Mouse (Mus musculus) gastrocnemius, postnatal 36 days (tissue): Measurements from ENCODE around the gene Gtpbp3. TPM values are rescaled to one million over a fixed set of nuclear protein-coding genes. Genes with fewer than 3 reads are reported as not detected.

Experiments used
- DNase-seq, 2 experiments: peaks; one replicate each; pipeline ENCODE4 v3.0.0; 2022
- intact Hi-C: fragments of 180-260 bp; cut with DNase I; formaldehyde crosslinking; loops from one replicate; pipeline ENCODE4 v1.15.1; 2025
- long read RNA-seq, 2 experiments: library from polyadenylated mRNA; stranded (forward); transcript quantifications; one replicate each; pipeline ENCODE4 v2.0.0; 2021
- total RNA-seq, 2 experiments: library from RNA; stranded (reverse); gene quantifications; 2 replicates each; pipeline ENCODE4 v1.2.3; 2021

The Gtpbp3 gene
- total RNA-seq = 10 to 100 TPM in 1 of 2 experiments, 1 to 10 TPM in 1; 8.0 to 10.5 TPM
- long read RNA-seq, experiment 1, partial matches to known transcripts = 0 of 4 reads
- long read RNA-seq, experiment 1, other reads (novel, unspliced or antisense) = 0 of 4 reads
- long read RNA-seq, experiment 2, partial matches to known transcripts = 1 of 5 reads
- long read RNA-seq, experiment 2, other reads (novel, unspliced or antisense) = 1 of 5 reads

DNA sequence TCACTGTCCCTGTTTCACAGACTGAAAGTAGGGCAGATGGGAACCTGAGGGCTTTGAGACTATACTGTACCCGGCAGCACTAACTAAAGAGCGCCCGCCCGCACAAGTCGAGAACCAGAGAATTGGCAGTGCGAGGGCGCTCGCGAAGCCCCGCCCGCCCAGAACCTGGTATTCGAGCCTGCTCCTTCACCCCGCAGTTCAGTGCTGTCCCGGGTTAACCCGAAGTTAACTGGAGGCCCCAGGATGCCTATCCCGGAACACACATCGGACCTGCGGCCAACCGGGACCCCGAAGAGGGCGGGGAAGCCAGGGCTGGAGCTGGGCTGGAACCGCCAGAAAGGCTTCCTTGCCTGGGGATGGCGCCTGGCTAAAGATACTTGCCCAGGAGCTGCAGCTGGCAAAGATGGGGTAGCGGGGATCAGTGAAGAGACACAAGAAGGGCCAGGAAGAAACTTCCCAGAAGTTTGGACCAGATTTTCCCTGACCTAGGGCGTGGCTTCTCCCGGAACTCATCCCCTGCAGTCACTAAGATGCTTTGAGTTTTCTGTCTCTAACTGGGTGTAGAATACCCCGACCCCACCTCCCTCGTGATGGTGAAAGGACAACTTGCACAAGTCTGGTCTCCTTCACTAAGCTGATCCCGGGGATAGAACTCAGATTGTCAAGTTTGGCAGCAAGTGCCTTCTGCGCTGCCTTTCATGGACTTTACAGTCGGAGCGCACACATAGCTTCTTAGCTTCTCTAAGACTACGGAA, at the start of gene Gtpbp3:
TSS of gene Gtpbp3 (plus strand) at position 413 of the 755 bp plus-strand sequence.
- peak; percentile 81 to 83 for DNase-seq
- intact Hi-C loops = no loop called here

DNA sequence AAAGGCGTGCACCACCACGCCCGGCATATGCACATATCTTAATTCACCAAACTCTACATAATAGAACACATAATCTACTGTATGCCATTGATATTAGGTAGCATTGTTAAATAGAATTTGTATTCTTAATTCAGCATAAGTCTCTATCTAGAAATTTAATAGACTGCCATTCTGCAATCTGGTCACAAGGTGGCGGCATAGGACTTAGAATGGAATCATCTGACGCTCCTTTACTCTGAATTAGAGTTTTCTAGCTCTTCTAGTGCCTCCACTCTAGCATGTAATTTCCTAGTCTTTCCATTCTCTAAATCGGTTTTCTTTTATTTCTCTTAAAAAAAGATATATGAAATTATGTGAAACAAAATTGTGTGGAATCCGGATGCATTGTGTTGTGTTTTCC, 46.5 kb upstream of the Gtpbp3 start:
- DNase-seq = no peak
- intact Hi-C loops = loop anchor here (2.0 to 5.0 kb wide), 2 partner anchors 79 to 221 kb away; no protein-coding TSS in a partner anchor

DNA sequence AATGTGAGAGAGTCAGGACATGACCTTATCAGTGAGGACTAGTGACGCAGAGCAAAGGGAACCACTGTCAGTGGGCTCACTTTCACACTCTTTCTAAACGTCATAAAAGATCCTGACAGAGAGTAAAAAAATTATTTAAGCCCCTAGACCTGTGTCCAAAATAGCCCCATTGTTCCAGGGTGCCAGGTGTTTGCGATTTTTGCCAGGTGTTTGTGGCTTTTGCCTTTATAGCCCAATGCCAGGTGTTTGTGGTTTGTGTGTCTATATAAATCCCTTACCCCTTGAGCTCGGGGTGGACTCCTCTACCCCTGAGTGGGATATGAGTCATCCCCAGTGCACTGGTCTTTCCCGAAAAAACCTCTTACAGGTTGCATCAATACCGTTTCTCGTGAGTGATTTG, 42.8 kb upstream of the Gtpbp3 start:
- intact Hi-C loops = no loop called here

DNA sequence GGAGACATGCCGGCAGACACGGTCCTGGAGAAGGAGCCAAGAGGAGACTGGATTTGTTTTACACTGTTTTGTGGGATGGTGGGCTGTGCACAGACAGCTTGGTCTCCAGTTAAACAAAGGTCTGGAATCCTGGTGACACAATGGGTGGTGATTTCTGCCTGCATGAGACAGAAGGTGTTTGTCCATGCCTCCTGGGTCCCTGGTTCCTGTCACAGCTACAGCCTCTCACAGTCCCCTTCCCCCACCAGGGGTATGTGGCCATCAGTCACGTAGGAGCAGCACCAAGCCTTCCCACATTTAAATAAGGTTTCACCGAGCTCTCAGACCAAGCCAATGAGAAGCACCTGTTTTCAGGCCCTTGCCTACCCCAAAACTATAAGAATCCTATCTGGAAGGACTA, 36.6 kb upstream of the Gtpbp3 start:
- peak in 1 of 2 experiments; percentile 4 for DNase-seq
- intact Hi-C loops = no loop called here

More for the DNA sequence above, 42.8 kb upstream of the Gtpbp3 start:
- DNase-seq = no peak

DNA sequence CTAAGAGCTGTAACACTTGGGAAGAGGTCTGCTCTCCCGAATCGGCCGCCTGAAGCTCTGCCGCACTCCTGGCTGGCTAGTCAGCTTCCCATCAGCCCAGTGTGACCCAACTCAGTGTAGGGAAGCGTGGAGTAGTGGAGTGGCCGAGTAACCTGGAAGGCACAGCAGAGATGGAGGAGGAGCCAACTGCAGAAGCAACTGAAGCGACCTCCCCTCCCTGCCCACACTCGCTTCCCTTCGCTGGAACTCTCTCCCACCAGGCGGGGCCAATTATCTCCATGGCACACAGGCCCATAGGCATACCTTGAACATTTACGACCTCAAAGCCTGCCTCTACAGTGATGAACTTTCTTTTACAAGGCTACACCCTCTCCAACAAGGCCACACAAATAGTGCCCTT, 36.1 kb upstream of the Gtpbp3 start:
- peak in 1 of 2 experiments; percentile 11 for DNase-seq
- intact Hi-C loops = no loop called here

DNA sequence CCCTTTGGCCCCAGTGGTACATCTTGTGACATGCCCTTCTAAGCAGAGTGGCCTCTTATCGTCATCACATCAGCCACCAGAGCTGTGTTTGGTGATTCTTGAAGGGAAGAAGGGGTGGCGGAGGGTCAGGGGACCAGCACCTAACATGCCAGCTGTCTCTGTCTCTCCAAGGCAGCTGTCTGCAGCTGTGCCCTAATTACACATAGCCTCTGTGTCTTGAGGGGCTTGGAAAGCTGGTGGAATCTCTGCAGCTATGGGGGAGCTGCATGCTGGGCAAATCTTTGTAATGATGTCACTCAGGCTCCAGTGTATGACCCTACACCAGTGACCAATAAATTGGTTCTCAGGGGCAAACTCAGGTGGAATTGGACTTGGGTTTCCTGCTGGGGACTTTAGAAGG, 35.2 kb upstream of the Gtpbp3 start:
- peak in 1 of 2 experiments; percentile 7 for DNase-seq
- intact Hi-C loops = no loop called here

DNA sequence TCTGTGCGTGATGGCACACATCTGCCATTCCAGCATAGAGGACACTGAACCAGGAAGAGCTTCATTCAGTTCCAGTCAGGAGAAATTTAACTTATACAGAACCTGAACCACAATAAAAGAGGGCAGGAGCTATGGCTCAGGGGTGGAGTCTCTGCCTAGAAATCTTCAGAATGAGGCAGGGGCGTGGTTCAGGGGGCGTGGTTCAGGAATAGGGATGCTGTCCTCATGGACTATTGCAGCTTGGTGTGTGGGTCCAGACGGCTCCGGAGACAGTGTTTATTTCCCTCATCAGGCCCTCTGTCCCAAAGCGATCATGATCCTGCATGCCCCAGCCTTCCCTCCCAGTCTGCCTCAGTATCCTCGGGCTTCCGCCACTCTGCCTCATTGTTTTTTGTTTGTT, 33.2 kb upstream of the Gtpbp3 start:
- intact Hi-C loops = no loop called here
- DNase-seq = no peak

DNA sequence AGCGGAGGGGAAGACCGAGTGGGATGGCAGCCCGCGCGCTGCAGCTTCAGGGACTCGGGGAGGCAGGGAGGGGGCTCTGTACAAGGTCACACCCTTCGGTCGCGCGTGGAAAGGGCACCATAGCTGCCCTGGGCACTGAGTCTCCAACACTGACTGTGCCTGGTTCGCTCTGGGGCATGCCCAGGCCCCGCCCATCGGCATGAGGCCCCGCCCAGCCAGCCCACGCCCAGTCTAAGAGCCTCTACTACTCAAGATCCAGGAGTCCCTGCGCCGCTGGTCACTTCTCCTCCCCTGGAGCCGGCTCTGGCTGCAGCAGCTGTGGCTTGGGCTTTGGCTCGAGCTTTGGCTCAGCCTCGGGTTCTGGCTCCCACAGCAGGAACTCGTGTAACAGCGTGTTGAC, 31.0 kb upstream of the Gtpbp3 start:
- intact Hi-C loops = no loop called here
- peak in 1 of 2 experiments; percentile 17 for DNase-seq

DNA sequence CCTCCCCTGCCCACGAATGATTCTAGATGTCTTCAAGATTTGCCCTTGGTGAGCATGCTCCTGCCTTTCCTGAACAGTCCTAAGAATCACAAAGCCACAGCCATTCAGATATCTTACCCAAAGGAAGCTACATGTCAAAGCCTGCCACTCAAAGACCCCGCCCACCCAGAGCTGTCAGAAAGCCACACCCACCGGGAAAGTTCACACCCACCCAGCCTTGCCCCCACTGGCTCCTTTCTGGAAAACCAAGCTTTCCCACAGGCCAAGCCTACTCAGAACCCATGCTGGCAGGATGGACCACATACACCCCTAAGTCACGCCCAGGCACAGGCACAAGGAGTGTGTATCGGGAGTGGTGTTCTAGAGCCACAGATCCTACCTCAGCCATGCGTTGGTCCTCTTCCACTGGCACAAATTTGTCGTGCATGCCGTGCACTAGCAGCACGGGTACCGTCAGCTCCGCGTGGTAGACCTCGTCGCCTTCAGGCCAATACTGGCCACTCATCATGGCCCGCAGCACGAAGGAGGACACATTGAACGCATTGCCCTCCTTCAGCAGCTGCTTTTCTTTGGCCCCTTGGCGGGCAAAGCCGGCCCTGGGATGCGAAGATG, 30.1 kb upstream of the Gtpbp3 start:
- DNase-seq = peak in 1 of 2 experiments; percentile 10
- intact Hi-C loops = no loop called here

DNA sequence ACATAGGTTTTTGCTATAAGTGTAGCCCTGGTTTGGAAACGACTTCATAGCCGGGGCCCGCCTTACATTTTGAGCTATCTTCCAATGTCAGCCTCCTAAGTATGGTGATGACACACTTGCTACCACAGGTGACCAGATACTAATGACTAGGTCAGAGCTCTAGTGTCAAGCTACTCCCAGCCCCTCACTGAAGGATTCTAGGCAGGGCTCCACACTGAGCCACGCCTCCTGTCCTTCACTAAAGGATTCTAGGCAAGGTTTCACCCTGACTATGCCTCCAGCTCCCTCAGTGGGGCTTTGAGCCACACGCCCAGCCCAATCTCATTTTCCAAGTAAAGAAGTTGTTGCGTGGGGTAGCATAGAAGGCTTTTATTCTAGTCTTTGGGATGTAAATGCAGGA, 27.2 kb upstream of the Gtpbp3 start:
- intact Hi-C loops = no loop called here
- no peak for DNase-seq

DNA sequence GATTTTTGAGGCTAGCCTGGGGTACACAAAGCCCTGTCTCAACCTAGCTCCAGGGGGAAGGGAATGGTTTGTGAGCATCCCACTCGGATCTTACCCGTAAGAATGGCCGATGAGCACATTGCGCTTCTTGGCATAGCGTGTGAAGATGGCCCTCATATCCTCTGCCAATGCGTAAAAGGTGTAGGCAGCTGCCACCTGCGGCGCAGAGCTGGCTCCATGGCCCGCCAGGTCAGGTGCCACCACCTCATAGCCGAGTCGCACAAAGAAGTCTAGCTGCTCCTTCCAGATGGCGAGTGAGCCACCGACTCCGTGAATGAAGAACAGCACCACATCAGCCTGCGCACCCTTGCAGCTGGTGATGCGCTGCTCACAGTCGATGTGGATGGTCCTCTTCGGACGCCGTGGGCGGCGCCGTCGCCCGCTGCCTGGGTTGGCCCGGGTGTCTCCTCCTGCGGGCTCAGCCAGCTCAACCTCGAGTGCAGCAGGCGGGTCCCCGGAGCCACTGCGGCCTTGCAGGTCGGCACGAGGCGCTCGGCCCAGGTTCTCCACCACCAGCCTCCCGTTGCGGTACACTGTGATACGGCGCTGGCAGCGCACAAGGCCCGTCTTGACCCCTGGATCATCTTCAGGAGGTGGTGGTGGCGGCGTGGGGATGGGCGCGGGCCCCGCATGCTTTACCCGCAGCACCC, 26.6 kb upstream of the Gtpbp3 start:
- DNase-seq = no peak
- intact Hi-C loops = no loop called here

DNA sequence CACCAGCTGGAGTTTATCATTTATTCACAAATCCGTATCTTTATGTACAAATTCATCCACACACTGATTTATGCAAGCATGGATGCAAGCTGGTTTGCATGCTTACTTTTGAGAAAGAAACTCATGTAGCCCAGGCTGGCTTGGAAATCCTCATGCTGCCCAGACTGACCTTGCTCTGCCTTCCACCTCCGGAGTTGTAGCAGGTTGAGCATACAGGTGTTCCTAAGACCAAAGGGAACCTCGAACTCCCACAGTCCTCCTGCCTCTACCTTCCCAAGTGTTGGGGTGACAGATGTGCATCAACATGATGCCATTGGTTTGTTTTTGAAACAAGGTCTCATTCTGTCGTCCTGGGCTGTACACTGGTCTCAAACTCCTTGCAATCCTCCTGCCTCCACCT, 25.7 kb upstream of the Gtpbp3 start:
- DNase-seq = no peak
- intact Hi-C loops = no loop called here

DNA sequence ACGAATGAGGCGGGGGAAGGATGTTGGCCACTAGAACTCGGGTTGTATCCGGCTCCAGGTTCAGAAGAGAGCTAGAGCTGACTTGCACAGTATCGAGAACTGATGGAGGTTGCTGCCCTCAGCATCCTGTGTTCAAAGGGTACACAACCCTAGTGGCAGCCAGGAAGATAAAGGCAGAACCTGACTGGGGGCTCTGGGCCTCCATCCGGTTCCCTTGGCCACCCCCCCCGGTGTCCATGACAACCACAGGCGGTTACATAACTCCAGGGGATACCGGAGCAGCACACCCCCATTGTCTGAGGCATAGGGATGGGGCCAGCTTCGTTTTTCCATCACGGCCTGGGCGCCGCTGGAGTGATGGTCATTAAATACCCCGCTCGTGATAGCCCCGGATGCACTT, 25.1 kb upstream of the Gtpbp3 start:
- intact Hi-C loops = no loop called here

DNA sequence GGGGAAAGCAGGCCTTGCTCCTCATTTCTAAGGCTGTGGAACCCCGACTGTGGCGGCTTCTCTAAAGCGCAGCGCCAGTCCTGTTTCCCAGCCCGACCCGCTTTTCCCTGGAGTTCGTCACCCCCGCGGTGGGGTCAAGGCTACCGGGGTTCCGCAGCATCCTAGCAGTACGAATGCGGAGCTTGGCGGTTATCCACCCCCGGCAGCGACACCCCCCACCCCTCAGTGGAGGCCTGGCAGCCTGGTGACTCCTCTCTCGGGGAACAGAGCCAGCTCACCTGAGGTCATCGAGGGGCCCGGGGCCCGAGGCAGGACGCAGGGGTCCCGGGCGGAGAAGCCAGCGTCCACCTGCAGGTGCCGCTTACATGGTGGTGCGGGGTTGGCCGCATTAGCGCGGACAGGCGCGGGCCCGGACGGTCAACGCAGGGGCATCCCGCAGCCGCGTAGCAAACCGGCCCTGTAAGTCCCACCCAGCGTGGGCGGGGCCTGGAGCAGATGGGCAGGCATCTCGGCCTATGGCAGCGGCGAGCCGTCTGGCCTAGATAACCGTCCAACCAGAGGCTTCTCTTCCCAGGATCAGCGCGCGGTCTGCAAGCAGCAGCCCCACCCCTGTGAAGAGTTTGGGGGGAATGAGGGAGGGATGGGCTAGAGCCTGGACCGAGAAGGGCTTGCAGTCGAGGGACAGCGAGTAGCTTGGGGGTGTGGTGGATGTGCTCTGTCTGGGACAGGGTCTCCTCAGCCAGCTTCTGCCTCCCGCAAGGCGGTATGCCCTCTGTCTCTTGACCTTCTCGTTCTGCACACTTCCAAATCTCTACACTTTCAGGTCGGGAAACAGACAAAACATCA, 24.5 kb upstream of the Gtpbp3 start, which contains the start of gene Abhd8:
TSS of gene Abhd8 (minus strand) at position 468 of the 846 bp plus-strand sequence.
- intact Hi-C loops = no loop called here

More for the DNA sequence above, 25.1 kb upstream of the Gtpbp3 start:
- no peak for DNase-seq

DNA sequence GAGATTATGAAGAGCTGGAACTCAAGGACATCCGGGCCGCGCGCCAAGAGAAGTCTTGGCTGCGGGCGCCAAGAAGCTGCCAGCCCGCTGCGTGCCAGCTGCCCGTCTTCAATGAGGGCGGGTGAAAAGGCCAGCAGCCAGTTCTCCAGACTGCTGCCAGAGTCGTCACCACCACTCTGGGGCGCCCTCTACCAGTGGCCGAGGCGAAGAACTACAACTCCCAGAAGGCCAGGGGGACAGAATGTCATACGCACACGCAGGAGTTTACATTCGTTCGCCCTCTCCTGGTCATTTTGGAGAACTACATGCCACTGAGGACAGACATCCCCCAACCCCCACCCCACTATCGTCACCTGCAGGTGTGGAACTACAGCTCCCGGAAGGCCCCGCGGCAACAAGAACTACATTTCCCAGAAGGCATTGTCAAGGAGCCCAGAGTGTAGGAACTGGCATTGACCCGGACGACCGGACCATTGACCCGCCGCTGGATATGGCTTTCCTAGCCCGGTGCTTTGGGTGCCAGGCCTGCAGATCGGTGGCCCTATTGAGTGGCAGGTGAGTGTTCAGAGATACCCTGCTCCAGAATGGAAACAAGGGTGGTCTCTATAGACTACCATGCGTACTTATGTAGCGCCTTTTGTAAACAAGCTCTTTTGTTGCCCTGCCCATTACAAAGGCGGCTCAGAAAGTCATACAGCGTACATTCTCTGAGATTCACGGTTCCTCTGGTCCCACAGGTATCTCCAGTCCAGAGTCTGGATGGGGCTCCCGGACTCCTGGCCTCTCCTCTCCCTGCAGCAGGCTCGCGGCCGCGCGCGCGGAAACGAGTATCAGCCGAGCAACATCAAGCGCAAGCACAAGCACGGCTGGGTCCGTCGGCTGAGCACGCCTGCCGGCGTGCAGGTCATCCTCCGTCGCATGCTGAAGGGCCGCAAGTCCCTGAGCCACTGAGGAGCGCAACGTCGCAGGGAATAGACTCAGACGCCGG, 23.1 kb upstream of the Gtpbp3 start, which contains the start of gene Mrpl34:
TSS of gene Mrpl34 (plus strand) at position 447 of the 988 bp plus-strand sequence.
- intact Hi-C loops = no loop called here
- DNase-seq = peak; percentile 95 to 97

More for the DNA sequence above, 24.5 kb upstream of the Gtpbp3 start, which contains the start of gene Abhd8:
- DNase-seq = peak; percentile 96 to 99

DNA sequence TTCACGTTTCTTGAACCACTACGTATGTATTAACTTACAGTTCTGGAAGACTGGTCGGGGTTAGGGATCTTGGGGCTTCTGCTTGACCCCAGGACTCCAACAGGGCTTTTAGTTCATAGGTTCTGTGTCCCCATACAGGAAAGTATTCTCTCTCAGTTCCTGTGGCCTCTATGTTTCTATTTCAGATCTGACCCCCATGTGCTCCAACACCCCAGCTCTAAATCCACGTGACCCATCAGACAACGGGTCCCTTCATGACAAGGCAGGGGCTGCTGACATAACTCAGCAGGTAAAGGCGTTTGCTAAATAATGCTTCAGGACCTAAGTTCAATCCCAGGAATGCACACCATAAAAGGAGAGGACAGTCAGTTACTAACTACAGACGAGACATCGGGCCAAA, 22.2 kb upstream of the Gtpbp3 start:
- DNase-seq = no peak
- intact Hi-C loops = no loop called here

DNA sequence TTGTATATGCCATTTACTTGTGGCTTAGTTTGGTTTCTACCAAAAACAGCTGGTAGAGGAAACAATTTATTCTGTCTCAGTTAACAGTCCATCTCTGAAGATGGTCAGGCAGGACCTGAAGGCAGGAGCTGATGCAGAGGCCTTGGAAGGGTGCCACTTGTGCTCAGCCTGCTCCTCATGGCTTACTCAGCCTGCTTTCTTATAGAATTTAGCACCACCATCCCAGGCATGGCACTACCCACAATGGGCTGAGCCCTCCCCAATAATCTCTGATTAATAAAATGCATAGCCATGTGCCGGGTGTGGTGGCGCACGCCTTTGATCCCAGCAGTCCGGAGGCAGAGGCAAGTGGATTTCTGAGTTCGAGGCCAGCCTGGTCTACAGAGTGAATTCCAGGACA, 21.7 kb upstream of the Gtpbp3 start:
- intact Hi-C loops = no loop called here
- no peak for DNase-seq

DNA sequence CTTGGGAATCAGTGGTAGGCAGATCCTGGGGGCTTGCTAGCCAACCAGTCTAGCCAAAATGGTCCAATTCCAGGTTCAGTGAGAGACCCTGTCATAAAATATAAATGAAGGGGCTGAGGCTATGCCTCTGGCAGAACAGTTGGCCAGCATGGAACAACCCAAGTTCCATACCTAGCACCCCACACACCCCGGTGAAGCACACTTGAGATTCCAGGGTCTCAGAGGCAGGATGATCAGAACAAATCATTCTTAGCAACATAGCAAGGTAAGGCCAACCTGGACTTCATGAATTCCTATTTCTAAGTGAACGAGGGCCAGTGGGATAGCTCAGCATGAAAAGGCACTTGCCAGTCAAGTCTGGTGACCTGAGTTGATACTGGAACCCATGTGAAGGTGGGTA, 20.7 kb upstream of the Gtpbp3 start:
- DNase-seq = no peak
- intact Hi-C loops = no loop called here

DNA sequence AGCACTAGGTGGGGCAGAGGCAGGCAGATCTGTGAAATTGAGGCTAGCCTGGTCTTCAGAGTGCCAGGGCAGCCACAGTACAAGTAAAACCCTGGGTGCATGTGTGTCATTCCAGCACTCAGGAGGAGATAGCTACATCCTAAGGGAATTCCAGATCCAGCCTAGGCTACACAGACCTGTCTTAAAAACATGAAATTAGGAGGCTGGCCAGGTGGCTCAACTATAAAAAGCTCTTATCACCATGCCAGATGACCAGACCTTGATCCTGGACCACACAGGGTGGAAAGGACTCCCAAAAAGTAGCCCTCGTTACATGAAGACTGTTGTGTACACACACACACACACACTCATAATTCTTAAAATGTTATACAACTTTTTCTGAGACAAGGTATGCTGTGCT, 19.9 kb upstream of the Gtpbp3 start:
- intact Hi-C loops = no loop called here

More for the DNA sequence above, 19.9 kb upstream of the Gtpbp3 start:
- DNase-seq = no peak
